Mouse (Mus musculus): Measurements from ENCODE around the gene Trp53tg5.

DNA sequence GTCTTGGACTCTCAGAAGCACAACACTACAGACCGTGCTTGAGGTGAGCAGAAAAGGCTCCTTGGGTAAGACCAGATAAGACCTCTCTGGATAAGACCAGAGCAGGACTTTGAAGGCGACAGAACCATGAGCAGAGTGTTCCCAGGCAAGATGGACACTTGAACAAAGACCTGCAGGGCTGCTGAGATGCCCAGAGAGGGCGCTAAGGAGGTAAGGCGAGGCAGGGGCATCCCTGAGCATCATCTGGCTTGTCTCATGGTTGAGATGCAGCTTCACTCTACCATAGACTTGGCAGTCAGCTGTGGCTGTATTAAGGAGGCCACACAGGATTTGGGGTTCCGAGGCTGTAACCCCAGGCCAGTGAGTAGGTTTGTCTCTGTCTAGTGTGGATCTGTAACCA, 25.8 kb upstream of the Trp53tg5 start:
- TF ChIP-seq POLR2A (IDR thresholded peaks at IDR 0.05; ENCODE audit: control insufficient read depth, low read depth, low read length) (no peak), CTCF (IDR thresholded peaks at IDR 0.05; ENCODE audit: control insufficient read depth, insufficient read depth, insufficient replicate concordance, low read depth, low read length) (no peak)
